Mouse (Mus musculus) heart, embryonic 10.5 days (tissue): ENCODE measurements around the gene Ppp1cc. TPM values are rescaled to one million over a fixed set of nuclear protein-coding genes. Genes with fewer than 3 reads are reported as not detected.
"Not testable (repeated sequence)": the region's sequence is repeated elsewhere in the genome, so short reads cannot be mapped to it uniquely, and the experiment has no call there.

Experiments
- DNase-seq: peaks from one replicate; pipeline ENCODE4 v3.0.0-alpha.2; 2017; ENCODE audit warnings: low spot score
- H3K27ac ChIP-seq: fragments of 300-500 bp; sonication (generic); 2 replicates; pipeline ENCODE4 v1.5.1; 2016; ENCODE audit warnings: mild to moderate bottlenecking
- H3K27me3 ChIP-seq: fragments of 300-500 bp; sonication (generic); 2 replicates; pipeline ENCODE4 v1.6.1; 2016; ENCODE audit warnings: mild to moderate bottlenecking; ENCODE audit not compliant: poor library complexity, insufficient read depth, severe bottlenecking
- H3K36me3 ChIP-seq: fragments of 300-500 bp; sonication (generic); 2 replicates; pipeline ENCODE4 v1.6.1; 2016; ENCODE audit warnings: mild to moderate bottlenecking, moderate library complexity
- H3K4me1 ChIP-seq: fragments of 300-500 bp; sonication (generic); 2 replicates; pipeline ENCODE4 v1.6.1; 2016; ENCODE audit warnings: mild to moderate bottlenecking
- H3K4me3 ChIP-seq: fragments of 300-500 bp; sonication (generic); 2 replicates; pipeline ENCODE4 v1.5.1; 2016; ENCODE audit warnings: mild to moderate bottlenecking, moderate library complexity
- H3K9me3 ChIP-seq: fragments of 300-500 bp; sonication (generic); 2 replicates; pipeline ENCODE4 v1.6.1; 2016; ENCODE audit warnings: mild to moderate bottlenecking, moderate library complexity
- WGBS: fragments of 180-500 bp; shearing (Covaris S2); methylation state at CpG from one replicate; pipeline ENCODE4 v1.1.7; 2016; 5-methylcytosine and 5-hydroxymethylcytosine counted together
- polyA plus RNA-seq: library from polyadenylated mRNA; unstranded; fragments of >200 nt; fragmentation: Nextera tagmentation; extraction: Ambion mirVana; gene quantifications from 2 replicates; pipeline ENCODE4 v1.2.1, GENCODE M21; 2016

Ppp1cc gene
- polyA plus RNA-seq, 1 experiment from 2014 or later, result 295 TPM

GRCm38 (mm10) chr5:122184858-122185257 is 26.8 kb downstream of the Ppp1cc start:
- H3K27me3 ChIP-seq, H3K9me3 ChIP-seq, H3K4me1 ChIP-seq, DNase-seq, H3K36me3 ChIP-seq, H3K4me3 ChIP-seq, H3K27ac ChIP-seq: not testable (repeated sequence)
- WGBS, result 89% methylated on average over 6 of the region's 6 CpGs

GRCm38 (mm10) chr5:122189115-122189514 is 31.0 kb downstream of the Ppp1cc start:
- Histone ChIP-seq H3K27me3 (no peaks in the 10 kb centered on the region), H3K4me1 (no peaks in the 10 kb centered on the region), H3K9me3 (no peaks in the 10 kb centered on the region), H3K27ac (no peak overlapping the region), H3K36me3 (no peaks in the 10 kb centered on the region), H3K4me3 (no peak overlapping the region)
- 52% methylated on average over 3 of the region's 3 CpGs for WGBS
- no peak for DNase-seq

GRCm38 (mm10) chr5:122190465-122190864 is 32.4 kb downstream of the Ppp1cc start:
- 58% methylated on average over 7 of the region's 7 CpGs for WGBS

GRCm38 (mm10) chr5:122191269-122192063 is 33.4 kb downstream of the Ppp1cc start:
- Histone ChIP-seq H3K27me3 (no peaks in the 10 kb centered on the region), H3K36me3 (no peaks in the 10 kb centered on the region), H3K4me1 (no peaks in the 10 kb centered on the region), H3K9me3 (no peaks in the 10 kb centered on the region), H3K27ac (no peak overlapping the region), H3K4me3 (no peak overlapping the region)
- 75% methylated on average over 12 of the region's 12 CpGs for WGBS
- no peak for DNase-seq

More at GRCm38 (mm10) chr5:122190465-122190864, 32.4 kb downstream of the Ppp1cc start:
- Histone ChIP-seq H3K4me3 (no peak overlapping the region), H3K9me3 (no peaks in the 10 kb centered on the region), H3K36me3 (no peaks in the 10 kb centered on the region), H3K4me1 (no peaks in the 10 kb centered on the region), H3K27me3 (no peaks in the 10 kb centered on the region), H3K27ac (no peak overlapping the region)
- no peak for DNase-seq

- 68% methylated on average over 2 of the region's 4 CpGs for WGBS
- Histone ChIP-seq H3K27ac (no peak overlapping the region), H3K4me1 (no peaks in the 10 kb centered on the region), H3K36me3 (no peaks in the 10 kb centered on the region), H3K4me3 (no peak overlapping the region), H3K27me3 (no peaks in the 10 kb centered on the region), H3K9me3 (no peaks in the 10 kb centered on the region)
- no peak for DNase-seq
Observed at GRCm38 (mm10) chr5:122192347-122192746, 34.3 kb downstream of the Ppp1cc start.

GRCm38 (mm10) chr5:122200872-122201271 is 42.8 kb downstream of the Ppp1cc start:
- 86% methylated on average over 4 of the region's 4 CpGs for WGBS
- H3K36me3 ChIP-seq, result no peaks in the 10 kb centered on the region
- H3K27ac ChIP-seq, result no peak overlapping the region
- H3K4me3 ChIP-seq, result no peak overlapping the region
- H3K9me3 ChIP-seq, result peaks cover 3% of the 10 kb centered on the region
- DNase-seq, result no peak
- H3K27me3 ChIP-seq, result no peaks in the 10 kb centered on the region
- no peaks in the 10 kb centered on the region for H3K4me1 ChIP-seq

- Histone ChIP-seq H3K4me1 (no peaks in the 10 kb centered on the region), H3K9me3 (peaks cover 3% of the 10 kb centered on the region), H3K27me3 (no peaks in the 10 kb centered on the region), H3K4me3 (no peak overlapping the region), H3K27ac (no peak overlapping the region), H3K36me3 (no peaks in the 10 kb centered on the region)
- WGBS, result 81% methylated on average over 6 of the region's 6 CpGs
- no peak for DNase-seq
Observed at GRCm38 (mm10) chr5:122201904-122202303, 43.8 kb downstream of the Ppp1cc start.

- Histone ChIP-seq H3K9me3 (peaks cover 3% of the 10 kb centered on the region), H3K36me3 (no peaks in the 10 kb centered on the region), H3K27me3 (no peaks in the 10 kb centered on the region), H3K4me3 (no peak overlapping the region), H3K4me1 (peaks cover 5% of the 10 kb centered on the region), H3K27ac (no peak overlapping the region)
- WGBS, result 57% methylated on average over 2 of the region's 2 CpGs
- no peak for DNase-seq
Observed at GRCm38 (mm10) chr5:122204180-122204579, 46.1 kb downstream of the Ppp1cc start.

- no peak for DNase-seq
- H3K27ac ChIP-seq, result no peak within 1 kb of the TSS
- no peak within 1 kb of the TSS for H3K4me3 ChIP-seq
- H3K4me1 ChIP-seq, result peaks cover 17% of the 10 kb centered on the region
- WGBS, result 74% methylated on average over 4 of the region's 4 CpGs
- H3K9me3 ChIP-seq, result no peaks in the 10 kb centered on the region
- peaks cover 14% of the 10 kb centered on the region for H3K27me3 ChIP-seq
- H3K36me3 ChIP-seq, result no peaks in the 10 kb centered on the region
Observed at GRCm38 (mm10) chr5:122206475-122206874, 48.4 kb downstream of the Ppp1cc start, which contains the start of gene Hvcn1. TSS of gene Hvcn1 (plus strand) at chr5:122206804.

- H3K27ac ChIP-seq, result peak overlapping the region; percentile 75
- WGBS, result 59% methylated on average over 6 of the region's 6 CpGs
- 0 out of 2 replicates have a peak overlapping the region, but pooled peaks have one; percentile 54 for H3K4me3 ChIP-seq
- H3K36me3 ChIP-seq, result no peaks in the 10 kb centered on the region
- DNase-seq, result no peak
- no peaks in the 10 kb centered on the region for H3K9me3 ChIP-seq
- H3K27me3 ChIP-seq, result peaks cover 14% of the 10 kb centered on the region
- peaks cover 17% of the 10 kb centered on the region for H3K4me1 ChIP-seq
Observed at GRCm38 (mm10) chr5:122208909-122209308, 50.8 kb downstream of the Ppp1cc start.

GRCm38 (mm10) chr5:122209591-122210368 is 51.7 kb downstream of the Ppp1cc start:
- Histone ChIP-seq H3K27me3 (peaks cover 14% of the 10 kb centered on the region), H3K9me3 (no peaks in the 10 kb centered on the region), H3K4me3 (peak overlapping the region; percentile 54), H3K27ac (peak overlapping the region; percentile 75), H3K4me1 (peaks cover 17% of the 10 kb centered on the region), H3K36me3 (no peaks in the 10 kb centered on the region)
- DNase-seq, result peak; percentile 80
- WGBS, result 6% methylated on average over 21 of the region's 21 CpGs

- peaks cover 17% of the 10 kb centered on the region for H3K4me1 ChIP-seq
- H3K4me3 ChIP-seq, result no peak overlapping the region
- H3K9me3 ChIP-seq, result no peaks in the 10 kb centered on the region
- no peak for DNase-seq
- peaks cover 14% of the 10 kb centered on the region for H3K27me3 ChIP-seq
- no peaks in the 10 kb centered on the region for H3K36me3 ChIP-seq
- WGBS, result 81% methylated on average over 8 of the region's 8 CpGs
- no peak overlapping the region for H3K27ac ChIP-seq
Observed at GRCm38 (mm10) chr5:122210890-122211289, 52.8 kb downstream of the Ppp1cc start.

GRCm38 (mm10) chr5:122212125-122212524 is 54.0 kb downstream of the Ppp1cc start:
- WGBS, result 78% methylated on average over 8 of the region's 8 CpGs
- Histone ChIP-seq H3K4me1 (peaks cover 17% of the 10 kb centered on the region), H3K27me3 (peaks cover 14% of the 10 kb centered on the region), H3K9me3 (no peaks in the 10 kb centered on the region), H3K36me3 (no peaks in the 10 kb centered on the region), H3K4me3 (no peak overlapping the region), H3K27ac (no peak overlapping the region)
- DNase-seq, result no peak
